Mouse (Mus musculus) adrenal gland, adult (tissue): ENCODE data around the gene Ugt1a2.
A peak's percentile ranks its signal among the peaks of the same experiment; 100 is the strongest.

Experiments
- DNase-seq, 2 experiments: peaks; one replicate each; pipeline ENCODE4 v3.0.0; 2022 to 2023; ENCODE audit warnings: low spot score in 1 of 2; ENCODE audit not compliant: inconsistent age in 2 of 2

The Ugt1a2 gene

GRCm38 (mm10) chr1:88232664-88233380 is 32.4 kb downstream of the Ugt1a2 start:
- DNase-seq = peak in 1 of 2 experiments; percentile 8

GRCm38 (mm10) chr1:88233421-88234247 is 33.2 kb downstream of the Ugt1a2 start:
- DNase-seq = no peak

GRCm38 (mm10) chr1:88234248-88234610 is 33.8 kb downstream of the Ugt1a2 start:
- no peak for DNase-seq

- no peak for DNase-seq
Observed at GRCm38 (mm10) chr1:88234646-88235045, 34.2 kb downstream of the Ugt1a2 start.

- DNase-seq = no peak
Observed at GRCm38 (mm10) chr1:88235046-88235893, 34.9 kb downstream of the Ugt1a2 start.

- DNase-seq = no peak
Observed at GRCm38 (mm10) chr1:88235894-88236415, 35.6 kb downstream of the Ugt1a2 start.

GRCm38 (mm10) chr1:88237311-88237710 is 36.9 kb downstream of the Ugt1a2 start:
- no peak for DNase-seq

- no peak for DNase-seq
Observed at GRCm38 (mm10) chr1:88238771-88239170, 38.4 kb downstream of the Ugt1a2 start.

- DNase-seq = peak; percentile 69 to 82
Observed at GRCm38 (mm10) chr1:88240072-88240471, 39.7 kb downstream of the Ugt1a2 start.

GRCm38 (mm10) chr1:88240579-88240978 is 40.2 kb downstream of the Ugt1a2 start:
- DNase-seq = no peak

GRCm38 (mm10) chr1:88243861-88244260 is 43.5 kb downstream of the Ugt1a2 start:
- DNase-seq = no peak

GRCm38 (mm10) chr1:88245881-88246280 is 45.5 kb downstream of the Ugt1a2 start:
- no peak for DNase-seq

GRCm38 (mm10) chr1:88246386-88246785 is 46.0 kb downstream of the Ugt1a2 start:
- DNase-seq = no peak

GRCm38 (mm10) chr1:88247660-88248059 is 47.3 kb downstream of the Ugt1a2 start:
- DNase-seq = no peak

- DNase-seq = no peak
Observed at GRCm38 (mm10) chr1:88248658-88249057, 48.3 kb downstream of the Ugt1a2 start.

- DNase-seq = no peak
Observed at GRCm38 (mm10) chr1:88249596-88249995, 49.2 kb downstream of the Ugt1a2 start.

GRCm38 (mm10) chr1:88250023-88250422 is 49.6 kb downstream of the Ugt1a2 start:
- DNase-seq = no peak

GRCm38 (mm10) chr1:88253106-88253505 is 52.7 kb downstream of the Ugt1a2 start:
- DNase-seq = no peak

- DNase-seq = no peak
Observed at GRCm38 (mm10) chr1:88253540-88253939, 53.1 kb downstream of the Ugt1a2 start.

GRCm38 (mm10) chr1:88254793-88255465 is 54.5 kb downstream of the Ugt1a2 start:
- peak in 1 of 2 experiments; percentile 31 for DNase-seq

- DNase-seq = no peak
Observed at GRCm38 (mm10) chr1:88255466-88255857, 55.1 kb downstream of the Ugt1a2 start.
